Mouse (Mus musculus) myocyte (in vitro differentiated cells): ENCODE measurements at regions not wholly inside any gene's neighbourhood (a gene's known extent, or its start where the extent isn't known, plus 50 kb on each side); places are given as distances from the start of the nearest gene placed in this dataset.

ENCODE experiments used
- H3K27me3 ChIP-seq: one replicate; pipeline ENCODE4 v1.6.1; 2011; ENCODE audit not compliant: control insufficient read depth, insufficient read depth, insufficient read length
- H3K36me3 ChIP-seq: one replicate; pipeline ENCODE4 v1.6.1; 2011; ENCODE audit not compliant: control insufficient read depth, insufficient read depth
- H3K4me2 ChIP-seq: one replicate; pipeline ENCODE4 v1.6.1; 2011; ENCODE audit warnings: low read depth, control low read depth
- H3K4me3 ChIP-seq: one replicate; pipeline ENCODE4 v1.5.1; 2011; ENCODE audit warnings: mild to moderate bottlenecking, control low read depth, moderate library complexity
- H3K79me2 ChIP-seq: one replicate; pipeline ENCODE4 v1.6.1; 2011; ENCODE audit not compliant: control insufficient read depth, insufficient read depth
- H3ac ChIP-seq: one replicate; pipeline ENCODE4 v1.6.1; 2011; ENCODE audit not compliant: control insufficient read depth, insufficient read length
- CEBPB ChIP-seq: IDR thresholded peaks from 2 replicates; pipeline ENCODE4 v1.6.1; 2011; ENCODE audit warnings: mild to moderate bottlenecking, moderate library complexity; ENCODE audit not compliant: poor library complexity, insufficient read depth, severe bottlenecking
- E2F4 ChIP-seq: IDR thresholded peaks from one replicate; pipeline ENCODE4 v1.6.1; 2011; ENCODE audit warnings: mild to moderate bottlenecking, control low read depth, moderate library complexity; ENCODE audit not compliant: insufficient read depth
- MAX ChIP-seq: IDR thresholded peaks from one replicate; pipeline ENCODE4 v1.6.1; 2011; ENCODE audit warnings: low read depth, mild to moderate bottlenecking, control low read depth
- MYOD1 ChIP-seq, 3 experiments: IDR thresholded peaks; one replicate each; pipeline ENCODE4 v1.6.1; 2011; ENCODE audit warnings: control low read depth in 2 of 3, low read depth in 2 of 3, mild to moderate bottlenecking in 2 of 3, moderate library complexity in 1 of 3; ENCODE audit not compliant: insufficient read length in 2 of 3, control insufficient read depth in 1 of 3
- MYOG ChIP-seq, 3 experiments: IDR thresholded peaks; one replicate each; pipeline ENCODE4 v1.6.1; 2011; ENCODE audit warnings: control low read depth in 2 of 3, low read depth in 2 of 3, mild to moderate bottlenecking in 2 of 3; ENCODE audit not compliant: insufficient read length in 2 of 3, control insufficient read depth in 1 of 3, insufficient read depth in 1 of 3
- POLR2A ChIP-seq: IDR thresholded peaks from one replicate; pipeline ENCODE4 v1.6.1; 2011; ENCODE audit warnings: low read depth, mild to moderate bottlenecking, control low read depth, moderate library complexity; ENCODE audit not compliant: insufficient read length
- POLR2AphosphoS2 ChIP-seq: IDR thresholded peaks from one replicate; pipeline ENCODE4 v1.6.1; 2011; ENCODE audit warnings: low read depth, control low read depth; ENCODE audit not compliant: insufficient read length
- REST ChIP-seq: IDR thresholded peaks from one replicate; pipeline ENCODE4 v1.6.1; 2011; ENCODE audit warnings: mild to moderate bottlenecking, control low read depth, moderate library complexity; ENCODE audit not compliant: insufficient read depth, insufficient read length
- SRF ChIP-seq: IDR thresholded peaks from one replicate; pipeline ENCODE4 v1.6.1; 2011; ENCODE audit warnings: low read depth; ENCODE audit not compliant: control insufficient read depth, insufficient read length
- TCF12 ChIP-seq: IDR thresholded peaks from one replicate; pipeline ENCODE4 v1.6.1; 2011; ENCODE audit warnings: mild to moderate bottlenecking, control low read depth; ENCODE audit not compliant: poor library complexity, insufficient read depth, severe bottlenecking
- TCF3 ChIP-seq: IDR thresholded peaks from one replicate; pipeline ENCODE4 v1.6.1; 2011; ENCODE audit warnings: low read depth, control low read depth; ENCODE audit not compliant: insufficient read length
- USF1 ChIP-seq: IDR thresholded peaks from one replicate; pipeline ENCODE4 v1.6.1; 2011; ENCODE audit warnings: low read depth, mild to moderate bottlenecking, control low read depth, moderate library complexity

- H3K27me3 ChIP-seq = no peaks in the 10 kb centered on the region
- no peaks in the 10 kb centered on the region for H3K36me3 ChIP-seq
- no peak for TF ChIP-seq REST
- no peak for TF ChIP-seq POLR2AphosphoS2
- TF ChIP-seq TCF12 = no peak
- TF ChIP-seq SRF = no peak
- TF ChIP-seq CEBPB = no peak
- no peak for TF ChIP-seq USF1
- TF ChIP-seq POLR2A = no peak
- TF ChIP-seq MYOD1 (IDR thresholded peaks at IDR 0.05; ENCODE audit: control insufficient read depth in 1 of 3, insufficient read length in 2 of 3, low read depth in 2 of 3) = no peak
- TF ChIP-seq MYOG (IDR thresholded peaks at IDR 0.05; ENCODE audit: control insufficient read depth in 1 of 3, insufficient read depth in 1 of 3, insufficient read length in 2 of 3, low read depth in 2 of 3) = no peak
- TF ChIP-seq TCF3 = no peak
- TF ChIP-seq E2F4 = no peak
- TF ChIP-seq MAX = no peak
- no peaks in the 10 kb centered on the region for H3K79me2 ChIP-seq
- H3K4me3 ChIP-seq = no peak overlapping the region
- H3ac ChIP-seq = no peak overlapping the region
- no peak overlapping the region for H3K4me2 ChIP-seq
Measured at GRCm38 (mm10) chr1:50646931-50647674, 253.3 kb upstream of the Tmeff2 start.

GRCm38 (mm10) chr1:50651974-50652665 lies 248.3 kb upstream of the Tmeff2 start:
- no peak overlapping the region for H3K4me2 ChIP-seq
- no peaks in the 10 kb centered on the region for H3K79me2 ChIP-seq
- no peaks in the 10 kb centered on the region for H3K27me3 ChIP-seq
- no peak overlapping the region for H3ac ChIP-seq
- TF ChIP-seq SRF = no peak
- TF ChIP-seq TCF3 = no peak
- no peak for TF ChIP-seq REST
- TF ChIP-seq MYOG (IDR thresholded peaks at IDR 0.05; ENCODE audit: control insufficient read depth in 1 of 3, insufficient read depth in 1 of 3, insufficient read length in 2 of 3, low read depth in 2 of 3) = no peak
- TF ChIP-seq MYOD1 (IDR thresholded peaks at IDR 0.05; ENCODE audit: control insufficient read depth in 1 of 3, insufficient read length in 2 of 3, low read depth in 2 of 3) = no peak
- no peak for TF ChIP-seq TCF12
- TF ChIP-seq USF1 = no peak
- no peak overlapping the region for H3K4me3 ChIP-seq
- no peaks in the 10 kb centered on the region for H3K36me3 ChIP-seq

GRCm38 (mm10) chr1:50665139-50665538 lies 235.3 kb upstream of the Tmeff2 start:
- Histone ChIP-seq H3K4me2 (no peak overlapping the region), H3K79me2 (no peaks in the 10 kb centered on the region), H3ac (no peak overlapping the region), H3K4me3 (no peak overlapping the region), H3K27me3 (no peaks in the 10 kb centered on the region), H3K36me3 (no peaks in the 10 kb centered on the region)
- TF ChIP-seq MYOG (IDR thresholded peaks at IDR 0.05; ENCODE audit: control insufficient read depth in 1 of 3, insufficient read depth in 1 of 3, insufficient read length in 2 of 3, low read depth in 2 of 3) (no peak), SRF (no peak), USF1 (no peak), MYOD1 (IDR thresholded peaks at IDR 0.05; ENCODE audit: control insufficient read depth in 1 of 3, insufficient read length in 2 of 3, low read depth in 2 of 3) (no peak), CEBPB (no peak), REST (no peak), TCF3 (no peak), TCF12 (no peak), MAX (no peak), POLR2A (no peak), E2F4 (no peak), POLR2AphosphoS2 (no peak)

- no peak overlapping the region for H3K4me3 ChIP-seq
- no peaks in the 10 kb centered on the region for H3K27me3 ChIP-seq
- TF ChIP-seq CEBPB = no peak
- TF ChIP-seq MAX = no peak
- no peak for TF ChIP-seq TCF3
- no peak for TF ChIP-seq TCF12
- no peak for TF ChIP-seq POLR2AphosphoS2
- TF ChIP-seq E2F4 = no peak
- no peak for TF ChIP-seq MYOD1 (IDR thresholded peaks at IDR 0.05; ENCODE audit: control insufficient read depth in 1 of 3, insufficient read length in 2 of 3, low read depth in 2 of 3)
- no peak for TF ChIP-seq MYOG (IDR thresholded peaks at IDR 0.05; ENCODE audit: control insufficient read depth in 1 of 3, insufficient read depth in 1 of 3, insufficient read length in 2 of 3, low read depth in 2 of 3)
- no peak for TF ChIP-seq REST
- no peak for TF ChIP-seq USF1
- TF ChIP-seq SRF = no peak
- TF ChIP-seq POLR2A = no peak
- no peak overlapping the region for H3K4me2 ChIP-seq
- no peak overlapping the region for H3ac ChIP-seq
- H3K36me3 ChIP-seq = no peaks in the 10 kb centered on the region
- H3K79me2 ChIP-seq = no peaks in the 10 kb centered on the region
Measured at GRCm38 (mm10) chr1:50682971-50683370, 217.5 kb upstream of the Tmeff2 start.
